Mouse (Mus musculus) CD4-positive naive resting alpha-beta T cell, adult 57 days (primary cell): ENCODE measurements around the gene Barhl2. TPM values are rescaled to one million over a fixed set of nuclear protein-coding genes. Genes with fewer than 3 reads are reported as not detected.

Experiments used
- total RNA-seq: library from RNA; stranded (reverse); gene quantifications from one replicate; pipeline ENCODE4 v1.2.4, GENCODE M21; 2023

Gene Barhl2
- total RNA-seq = not detected

DNA sequence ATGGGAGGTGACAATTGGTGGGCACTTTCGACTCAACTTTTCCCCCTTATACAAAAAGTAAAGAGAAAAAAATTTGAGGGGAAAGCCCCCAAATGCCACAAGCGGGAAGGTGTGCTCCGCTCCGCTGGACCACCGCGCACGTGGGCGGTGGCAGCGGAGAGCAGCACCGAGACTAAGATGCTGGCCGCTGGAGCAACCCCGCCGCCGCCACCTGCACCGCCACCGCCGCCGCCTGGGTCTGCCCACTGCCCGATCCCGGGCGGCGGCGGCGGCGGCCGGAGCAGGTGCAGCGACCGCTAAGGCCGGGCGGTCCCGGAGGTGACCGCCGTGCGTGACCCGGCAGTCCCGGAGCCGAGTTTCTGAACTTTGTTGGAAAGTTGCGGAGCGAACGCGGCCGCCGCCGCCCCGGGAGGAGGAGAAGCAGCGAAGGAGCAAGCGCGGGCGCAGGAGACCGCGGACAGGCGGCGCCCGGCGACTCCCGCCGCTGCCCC, at the start of gene Barhl2:
TSS of gene Barhl2 (minus strand) at position 181 of the 491 bp plus-strand sequence.

Other genes with a start within 250 kb of the Barhl2 start
- not detected for gene Gm17304, start 150.9 kb upstream of the Barhl2 start, total RNA-seq
- gene Zfp644, start 239.1 kb upstream of the Barhl2 start, total RNA-seq = 188 TPM